Mouse (Mus musculus) retina, postnatal 1 day (tissue): Measurements from ENCODE around the gene 4930442H23Rik.

Source experiments
- DNase-seq: peaks from one replicate; pipeline ENCODE4 v3.0.0-alpha.2; 2012

The 4930442H23Rik gene

DNA sequence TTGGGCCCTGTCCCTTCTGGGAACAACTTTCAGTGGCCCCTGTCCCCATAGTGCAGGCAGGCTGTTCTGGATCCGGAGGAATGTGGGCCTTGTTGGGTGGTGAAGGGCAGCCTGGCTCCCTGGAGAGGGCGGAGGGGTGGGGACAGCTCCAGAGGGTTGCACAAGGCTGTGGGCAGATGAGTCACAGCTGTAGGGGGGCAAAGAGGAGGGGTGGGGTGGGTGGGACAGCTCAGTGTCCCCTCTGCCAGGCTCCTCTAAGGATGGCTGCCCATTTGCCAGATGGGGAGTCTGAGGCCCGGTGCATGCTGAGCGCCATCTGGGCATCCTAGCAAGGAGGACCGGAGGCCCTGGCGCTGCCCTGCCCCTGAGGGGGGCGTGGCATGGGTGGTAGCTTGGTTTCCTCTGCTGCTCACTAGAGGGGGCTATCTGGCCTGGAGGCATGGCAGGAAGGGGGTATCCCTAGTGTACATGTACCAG lies 40.5 kb downstream of the 4930442H23Rik start:
- DNase-seq: no peak

DNA sequence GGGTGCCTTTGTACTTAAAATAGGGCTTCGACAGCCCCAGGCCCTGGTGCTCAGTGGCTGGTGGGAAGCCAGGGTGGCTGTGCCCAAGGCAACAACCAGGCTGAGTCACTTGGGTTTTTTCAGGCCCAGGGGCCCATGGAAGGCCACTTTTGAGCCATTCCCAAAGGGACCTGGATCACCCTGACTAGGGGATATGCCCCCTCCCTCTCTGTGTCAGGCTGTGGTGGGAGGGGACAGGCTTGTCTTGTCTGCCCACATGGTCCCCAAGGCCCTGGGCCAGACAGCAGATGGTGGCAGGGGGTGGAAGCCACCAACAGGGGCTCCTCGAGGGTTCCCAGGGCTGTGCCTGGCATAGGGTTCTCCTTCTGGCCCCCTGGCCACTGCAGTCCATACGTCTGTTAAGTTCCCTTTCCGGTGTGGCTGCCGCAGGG lies 41.1 kb downstream of the 4930442H23Rik start:
- DNase-seq: peak; percentile 68

DNA sequence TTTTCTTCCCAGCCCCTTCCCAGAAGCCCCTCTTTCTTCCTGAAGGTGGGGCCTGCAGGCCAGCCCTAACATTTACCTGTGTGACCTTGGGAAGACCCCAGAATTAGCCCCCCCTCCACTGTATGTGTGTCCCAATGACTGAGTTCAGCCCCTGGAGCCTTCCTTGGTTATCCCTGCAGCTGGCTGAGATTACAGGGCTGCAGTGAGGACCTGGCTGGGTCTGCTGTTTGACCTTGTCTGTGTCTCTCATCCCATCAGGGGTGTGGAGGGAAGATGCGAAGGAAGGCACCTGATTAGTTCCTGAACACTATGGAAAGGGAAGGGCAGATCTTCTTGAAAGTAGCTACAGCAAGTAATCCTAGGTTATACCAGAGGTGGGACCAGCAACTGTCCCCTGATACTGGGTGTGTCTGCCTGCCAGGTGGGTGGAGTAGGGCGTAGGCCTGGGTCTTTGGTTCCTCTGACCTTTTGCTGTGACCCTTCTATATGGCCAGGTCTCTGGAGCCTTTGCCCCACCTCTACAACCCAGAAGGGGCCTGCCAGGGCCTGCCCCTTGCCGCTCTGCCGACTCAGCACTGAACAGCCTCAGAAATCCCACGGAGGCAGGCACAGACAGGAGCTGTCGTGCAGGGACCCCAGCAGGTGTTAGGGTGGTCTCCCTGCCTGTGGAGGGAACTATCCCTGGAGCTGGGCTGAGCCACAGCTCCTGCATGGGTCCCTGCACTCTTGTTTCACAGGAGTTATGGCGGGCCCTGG lies 42.0 kb downstream of the 4930442H23Rik start:
- DNase-seq: no peak

DNA sequence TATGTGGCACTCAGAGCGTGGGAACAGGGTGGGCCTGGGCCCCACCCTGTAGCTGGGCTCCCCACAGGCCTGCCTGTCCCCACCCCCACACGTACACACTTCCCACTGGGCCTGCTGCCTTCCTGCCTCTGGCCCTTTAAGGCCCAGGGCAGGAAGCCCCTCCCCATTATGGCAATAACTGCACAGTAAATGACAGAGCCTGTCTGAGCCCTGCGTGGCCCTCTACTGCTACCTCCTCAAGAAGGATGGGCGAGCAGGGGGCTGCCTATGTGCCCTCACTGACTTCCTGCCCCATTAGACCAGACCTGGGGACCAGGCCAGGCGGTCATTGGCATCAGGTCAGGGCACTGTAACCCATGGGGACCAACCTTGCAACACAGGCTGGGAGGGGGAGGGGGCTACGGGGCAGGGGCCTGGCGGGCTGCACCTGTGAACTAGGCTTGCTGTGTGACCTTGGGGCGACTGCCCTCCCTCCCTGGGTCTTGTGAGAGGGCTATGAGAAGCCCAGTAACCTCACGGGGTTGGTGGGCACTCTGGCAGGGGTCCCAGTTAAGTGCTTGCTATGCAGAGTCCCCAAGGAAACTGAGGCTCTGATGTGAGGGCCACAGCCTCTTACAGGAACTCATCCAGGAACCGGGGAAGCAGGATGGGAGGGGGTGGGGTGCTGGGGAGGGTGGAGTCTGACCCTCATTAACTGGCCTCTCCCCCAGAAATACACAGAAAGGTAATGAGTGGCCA lies 42.8 kb downstream of the 4930442H23Rik start:
- DNase-seq: no peak

DNA sequence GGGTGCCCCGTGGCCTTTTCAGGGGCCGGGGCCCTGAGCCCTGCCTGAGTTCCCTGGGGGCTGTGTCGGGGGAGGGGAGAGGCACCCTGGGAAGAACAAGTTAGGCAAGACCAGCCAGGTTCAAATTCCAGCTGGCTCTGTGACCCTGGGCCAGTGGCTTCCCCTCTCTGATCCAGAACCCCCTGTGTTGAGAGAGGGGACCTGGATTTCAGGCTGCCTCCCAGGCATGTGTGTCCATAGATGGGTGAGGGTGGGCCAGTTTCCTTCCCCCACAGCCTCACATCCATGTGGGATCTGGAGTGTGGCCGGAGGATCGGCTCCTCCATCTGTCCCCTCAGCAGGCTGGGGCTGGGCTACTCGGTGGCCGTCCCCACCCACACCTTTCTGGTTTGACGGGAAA lies 43.6 kb downstream of the 4930442H23Rik start:
- no peak for DNase-seq

DNA sequence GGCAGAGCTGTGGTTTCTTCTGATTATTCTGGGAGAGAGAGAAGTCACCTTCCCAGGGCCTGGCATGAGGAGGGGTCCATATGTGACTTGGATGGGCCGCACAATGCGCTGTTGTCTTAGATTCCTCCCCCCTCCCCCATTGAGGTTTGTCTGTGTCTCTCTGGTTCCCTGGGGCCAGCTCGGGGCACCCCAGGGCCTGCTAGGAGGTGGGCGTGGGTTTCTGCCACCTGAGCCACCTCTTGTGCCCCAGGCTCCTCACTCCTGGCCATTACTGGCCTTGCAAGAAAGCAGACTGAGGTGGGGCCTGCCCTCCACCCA lies 44.2 kb downstream of the 4930442H23Rik start:
- no peak for DNase-seq

DNA sequence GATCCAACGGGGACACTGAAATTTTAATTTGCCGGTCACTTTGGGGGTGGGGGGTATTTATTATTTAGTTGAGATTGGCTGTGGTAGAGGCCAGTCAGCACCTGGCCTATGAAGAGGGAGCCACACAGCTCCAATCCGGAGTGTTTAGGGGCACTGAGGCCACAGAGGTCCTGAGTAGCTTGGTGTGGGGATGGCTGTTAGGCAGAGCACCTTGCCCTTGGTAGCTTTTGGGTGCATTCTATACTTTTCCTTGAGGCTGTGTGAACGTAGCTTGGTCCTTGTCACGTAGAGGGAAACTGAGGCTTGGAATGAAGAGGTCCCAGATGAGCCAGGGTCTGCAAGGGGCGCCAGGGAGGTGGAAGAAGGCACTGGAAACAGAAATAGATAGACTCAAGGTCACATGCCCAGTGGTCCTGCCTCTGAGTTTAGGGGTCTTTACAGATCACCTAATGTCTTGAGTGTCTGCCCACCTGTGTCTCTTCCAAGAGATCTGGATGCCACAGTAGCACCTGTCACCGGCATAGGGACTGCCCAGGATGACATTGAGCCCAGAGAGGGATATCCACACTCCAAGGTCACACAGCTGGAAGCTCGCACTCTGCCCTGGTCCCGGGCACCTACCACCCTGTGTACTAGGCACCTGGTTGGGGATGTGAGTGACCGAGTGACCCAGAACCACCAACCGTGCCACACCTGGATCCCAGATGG lies 44.7 kb downstream of the 4930442H23Rik start:
- DNase-seq: no peak

DNA sequence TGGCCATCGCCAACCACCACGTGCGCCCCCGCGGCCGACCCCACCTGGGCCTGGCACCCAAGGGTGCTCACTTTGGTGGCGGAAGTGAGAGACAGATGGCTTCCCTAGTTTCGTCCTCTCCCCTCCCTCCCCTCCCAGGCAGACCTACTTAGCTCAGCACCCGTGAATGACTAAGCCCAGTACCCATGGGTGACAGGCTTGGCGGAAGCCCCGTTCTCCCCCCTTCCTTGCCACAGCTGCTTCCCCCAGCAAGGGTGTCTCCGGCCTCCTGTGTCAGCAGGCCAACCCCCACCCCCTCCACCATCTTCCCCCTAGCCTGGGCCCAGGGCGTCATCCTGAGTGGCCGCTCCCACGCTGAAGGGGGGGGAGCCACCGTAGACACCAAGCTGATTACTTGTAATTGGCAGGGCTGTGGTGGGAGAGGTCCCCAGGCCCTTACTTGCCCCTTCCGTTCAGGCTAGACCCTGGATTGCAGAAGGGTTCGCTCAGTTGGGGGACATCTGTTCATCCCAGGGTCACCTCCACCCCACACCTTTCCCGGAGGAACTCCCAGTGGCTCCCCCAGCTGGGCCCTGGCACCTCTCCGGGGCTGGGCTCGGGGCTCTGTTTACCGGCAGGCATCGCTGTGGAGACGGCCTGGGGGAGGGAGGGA lies 45.4 kb downstream of the 4930442H23Rik start:
- peak; percentile 78 for DNase-seq

DNA sequence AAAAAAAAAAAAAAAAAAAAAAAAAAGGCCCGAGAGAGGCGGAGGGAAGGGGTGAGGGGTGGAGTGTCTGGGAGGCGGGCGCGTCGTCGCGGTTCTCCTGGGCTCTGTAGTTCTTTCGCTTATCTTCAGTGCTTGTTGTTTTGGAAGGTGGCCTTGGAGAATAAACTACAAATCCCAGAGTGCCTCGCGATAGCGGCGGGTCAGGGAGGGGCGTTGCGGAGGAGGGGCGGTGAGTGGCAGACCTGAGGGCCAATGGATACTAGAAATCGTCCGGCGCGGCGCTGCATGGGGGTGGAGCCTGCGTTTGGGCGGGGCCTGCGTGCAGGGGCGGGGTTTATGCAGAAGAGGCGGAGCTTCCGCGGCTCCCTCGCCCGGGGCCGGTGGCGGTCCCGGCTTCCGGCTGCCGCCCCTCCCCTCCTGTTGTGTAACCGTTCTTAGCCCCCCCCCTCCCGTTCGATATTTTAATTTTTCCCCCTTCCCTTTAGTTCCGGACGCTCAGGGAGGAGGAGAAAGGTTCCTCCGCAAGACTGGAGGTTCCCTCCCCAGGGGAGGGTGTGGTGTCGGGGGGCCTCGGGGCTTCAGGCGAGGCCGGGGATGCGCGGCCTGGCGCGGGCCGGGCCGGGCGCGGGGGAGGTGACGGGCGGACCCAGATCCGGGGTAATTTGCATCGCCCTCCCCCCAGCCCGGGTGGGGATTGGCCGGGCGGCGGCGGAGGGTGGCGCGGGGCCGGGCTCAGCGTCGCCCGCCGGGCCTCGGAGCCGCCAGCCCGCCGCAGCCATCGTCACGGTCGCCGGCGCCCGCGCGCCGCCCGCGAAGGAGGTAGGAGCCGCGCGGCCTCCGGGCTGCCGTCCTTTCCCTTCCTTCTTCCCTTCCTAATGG lies 46.2 kb downstream of the 4930442H23Rik start:
- peak; percentile 99 for DNase-seq

DNA sequence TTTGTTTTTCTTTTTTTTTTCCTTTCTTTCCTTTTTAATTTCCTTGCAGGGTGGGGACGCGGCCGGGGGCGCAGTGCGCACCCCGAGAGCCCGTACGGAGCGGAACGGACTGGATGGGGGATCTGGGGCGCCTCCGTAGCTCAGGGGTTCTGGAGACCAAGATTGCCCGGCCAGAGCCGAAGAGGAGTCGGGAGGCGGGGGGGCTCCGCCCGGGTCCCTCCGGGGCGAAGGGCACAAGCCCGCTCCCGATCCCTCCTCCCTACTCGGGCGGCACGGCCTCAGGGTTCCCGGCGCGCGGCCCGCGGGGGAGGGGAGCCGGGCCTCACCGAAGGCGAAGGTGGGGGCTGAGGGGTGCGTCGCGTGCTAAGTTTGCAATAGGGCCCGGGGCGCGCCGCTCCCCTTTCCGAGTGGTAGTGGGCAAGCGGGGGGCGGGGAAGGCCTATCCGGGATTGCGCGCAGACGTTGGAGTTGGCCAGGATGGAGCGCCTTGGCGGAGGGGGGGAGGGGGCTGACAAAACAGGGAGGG lies 46.9 kb downstream of the 4930442H23Rik start:
- no peak for DNase-seq

DNA sequence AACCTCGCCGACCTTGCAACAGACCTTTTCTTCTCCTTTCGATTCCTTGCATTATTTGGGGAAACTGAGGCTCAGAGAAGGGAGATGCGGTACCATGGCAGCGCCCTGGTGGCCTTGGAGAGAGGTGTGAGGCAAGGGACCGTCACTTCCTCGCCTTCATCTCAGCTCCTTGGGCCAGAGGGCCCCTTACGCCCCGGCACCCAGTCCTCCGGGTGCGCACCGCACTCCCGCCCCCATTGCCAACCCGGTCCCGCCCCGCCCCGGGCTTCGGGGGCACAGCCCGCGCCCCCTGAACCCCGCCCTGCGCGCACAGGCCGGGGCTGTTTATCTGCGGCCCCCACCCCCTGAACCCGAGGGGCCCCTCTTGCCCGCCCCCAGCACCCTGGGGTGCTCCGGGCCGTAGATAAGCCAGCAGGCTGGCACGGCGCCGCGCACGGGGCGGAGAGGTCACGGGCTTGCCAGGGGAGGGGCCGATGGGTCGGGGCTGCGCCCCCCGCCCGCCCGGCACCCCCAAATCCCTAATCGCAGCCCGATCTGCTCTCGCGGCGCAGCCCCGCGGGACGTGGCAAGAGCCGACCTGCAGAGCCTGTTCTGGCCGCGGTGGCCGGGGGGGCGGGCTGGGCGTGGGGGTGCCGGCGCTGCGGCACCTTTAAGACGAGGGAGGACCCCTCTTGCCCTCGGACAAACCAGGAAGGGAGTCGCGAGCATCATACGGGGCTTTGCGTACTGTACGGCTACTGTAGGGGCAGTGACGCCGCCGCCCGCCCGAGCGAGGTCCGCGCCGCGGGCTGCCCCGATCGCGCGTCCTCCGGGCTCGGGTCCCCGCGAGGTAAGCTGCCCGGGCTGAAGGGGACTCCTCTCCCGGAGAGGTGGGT lies 47.6 kb downstream of the 4930442H23Rik start:
- DNase-seq: peak; percentile 89

DNA sequence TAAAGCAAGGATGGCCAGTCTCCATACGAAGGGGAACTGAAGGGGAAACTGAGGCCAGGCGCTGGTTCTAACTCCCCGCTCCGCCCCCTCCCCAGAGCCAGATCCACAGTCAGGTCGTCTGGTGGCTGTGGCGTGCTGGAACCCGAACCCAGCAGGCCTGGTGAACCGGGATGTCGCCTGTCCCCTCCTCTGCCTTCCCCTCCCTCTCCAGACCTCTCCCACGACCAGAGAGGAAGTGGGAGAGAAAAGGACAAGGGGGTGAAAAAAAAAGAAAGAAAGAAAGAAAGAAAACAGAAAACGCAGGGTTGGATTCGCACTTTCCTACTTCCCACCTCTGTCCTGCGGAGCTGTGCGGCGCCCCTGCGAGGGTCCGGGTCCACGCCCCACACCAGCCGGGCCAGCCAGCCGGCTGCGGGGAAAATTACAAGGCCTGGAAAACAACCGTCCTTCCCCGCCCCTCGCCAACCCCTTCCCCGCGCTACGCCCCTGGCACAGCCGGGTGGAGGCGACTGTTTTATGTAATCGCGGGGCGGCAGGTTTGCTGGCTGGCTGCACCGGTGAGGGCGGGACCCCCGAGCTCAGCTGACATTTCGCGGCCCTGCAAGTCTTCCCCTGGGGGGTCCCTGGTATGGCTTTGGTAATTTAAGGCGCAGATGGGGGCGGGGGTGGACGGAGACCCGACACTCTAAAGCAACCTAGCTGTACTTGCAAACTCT lies 48.5 kb downstream of the 4930442H23Rik start, which contains the start of gene Zbtb7a:
TSS of gene Zbtb7a (plus strand) at position 255 of the 716 bp plus-strand sequence.
- DNase-seq: peak; percentile 53

DNA sequence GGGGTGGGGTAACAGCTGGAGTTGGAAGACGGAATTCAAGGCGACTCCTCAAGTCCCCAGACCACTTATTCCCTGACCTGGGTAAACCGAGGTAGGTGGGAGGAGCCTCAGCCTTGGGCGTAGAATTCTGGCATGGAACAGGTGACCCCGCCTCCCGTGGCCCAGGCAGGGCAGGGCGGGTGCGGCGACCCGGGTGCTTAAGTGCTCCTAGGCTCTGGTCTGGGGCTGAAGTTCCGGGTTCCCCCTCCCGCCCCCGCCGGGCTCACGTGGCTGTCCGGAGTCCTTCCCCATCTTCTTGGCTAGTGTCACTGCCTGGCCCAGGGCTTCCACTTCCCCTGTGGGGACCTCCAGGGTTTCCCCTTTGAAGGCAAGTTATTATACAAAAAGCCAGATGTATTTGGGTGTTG lies 49.5 kb downstream of the 4930442H23Rik start:
- peak; percentile 19 for DNase-seq
